Comparison of ENCODE assay signal across 14 mouse cellular contexts in the genomic region with DNA sequence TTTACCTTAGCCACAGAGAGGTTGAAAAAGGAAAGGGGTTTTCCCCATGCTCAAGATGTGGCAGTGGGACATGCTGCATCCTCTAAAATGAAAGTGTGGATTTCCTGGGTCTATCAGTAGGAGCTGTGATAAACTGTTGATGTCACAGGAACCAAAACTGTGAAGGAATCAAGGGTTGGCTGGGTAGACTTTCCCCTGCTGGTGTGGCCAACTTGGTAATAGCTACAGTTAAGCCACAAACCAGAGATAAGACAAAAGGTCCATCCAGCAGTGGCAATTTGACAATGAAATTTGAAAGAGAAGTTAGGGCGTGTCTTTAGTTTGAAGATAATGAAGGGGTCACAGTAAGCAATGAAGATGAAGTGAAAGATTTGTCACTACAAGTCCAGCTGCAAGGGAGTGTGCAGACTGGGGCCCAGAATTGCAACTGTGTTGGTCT. TPM values are rescaled to one million over a fixed set of nuclear protein-coding genes. Genes with fewer than 3 reads are reported as not detected.
DNase-seq lines count a peak whose midpoint lies in the region; ATAC-seq and TF ChIP-seq lines count a peak whose summit lies in the region.
"Had no signal": no experiment of that assay in that cellular context is flagged by ENCODE, and none has a peak within 500 bp of the region (broad histone marks: within the 10 kb centered on the region; RNA-seq: fewer than 3 reads in every experiment).

No protein-coding gene starts in this region.

- intact Hi-C loops in gastrocnemius, adult 2 months (cut with DNase I): no loop called here
- intact Hi-C loops in gastrocnemius, postnatal 36 days (cut with DNase I): no loop called here

- no peaks in the 10 kb centered on the region for H3K36me3 ChIP-seq in liver, embryonic 13.5 days

- DNase-seq in gastrocnemius, adult 2 months: no peak
- DNase-seq in gastrocnemius, postnatal 36 days: no peak
- DNase-seq in liver, embryonic 13.5 days: no peak
- DNase-seq in natural killer cell, adult 2 months (ENCODE audit: low spot score in 2 of 2): peak; percentile 18 to 50
- DNase-seq in frontal cortex, adult 2 months (ENCODE audit: extremely low spot score in 1 of 2, low spot score in 1 of 2): no peak
- no peak for DNase-seq in lung, adult 18-20 months
- DNase-seq in heart, adult 8-10 months (ENCODE audit: low spot score): no peak
- DNase-seq: cerebellum, adult 18-20 months; gastrocnemius, postnatal 25 days; midbrain, embryonic 14.5 days; right cerebral cortex, postnatal 4 days had no signal

- H3K4me1 ChIP-seq in liver, embryonic 13.5 days (replicated peaks): peaks cover 24% of the 10 kb centered on the region

- no peaks in the 10 kb centered on the region for H3K27me3 ChIP-seq in liver, embryonic 13.5 days

- no peak overlapping the region for H3K4me2 ChIP-seq in liver, embryonic 13.5 days

- WGBS in liver, embryonic 13.5 days (ENCODE audit: insufficient replicate concordance): 7% methylated on average over 1 of the region's 1 CpGs

- H3K27ac ChIP-seq in gastrocnemius, adult 2 months: peak overlapping the region; percentile 56; the same call in 1 of the 2 replicates
- H3K27ac ChIP-seq in liver, embryonic 13.5 days: peak overlapping the region; percentile 7; the same call in 1 of the 2 replicates

- peak; percentile 75 for ATAC-seq in activated CD4-positive, CD25-positive, alpha-beta regulatory T cell, adult 4 months
- ATAC-seq in liver, embryonic 13.5 days (ENCODE audit: low read depth): peak; percentile 61
- ATAC-seq: forebrain, embryonic 16.5 days; hindbrain, embryonic 16.5 days had no signal

- H3K9me3 ChIP-seq in liver, embryonic 13.5 days (replicated peaks): no peaks in the 10 kb centered on the region

- no peak for TF ChIP-seq CTCF in gastrocnemius, adult 2 months (IDR thresholded peaks at IDR 0.05)

- no peak overlapping the region for H3K9ac ChIP-seq in liver, embryonic 13.5 days

- H3K4me3 ChIP-seq in gastrocnemius, adult 2 months: no peak overlapping the region
- H3K4me3 ChIP-seq in liver, embryonic 13.5 days (replicated peaks): no peak overlapping the region

RNA-seq across cellular contexts. Expression of a gene that starts 25.9 kb away (rescaled TPM):
- under 1 TPM; 0.20 to 0.48 TPM for total RNA-seq in gastrocnemius, adult 2 months (2021)
- under 1 TPM; 0.39 to 0.48 TPM for total RNA-seq in gastrocnemius, postnatal 36 days (2021)
- 1 to 10 TPM in 1 of 2 experiments, under 1 TPM in 1; 0.64 to 1.6 TPM for polyA plus RNA-seq in activated CD4-positive, CD25-positive, alpha-beta regulatory T cell, adult 4 months (2017; shearing (Covaris generic))
- polyA plus RNA-seq in liver, embryonic 13.5 days (2015; fragmentation: Nextera tagmentation; extraction: Ambion mirVana): 0.41 and 0.44 TPM in 2 replicates
- polyA plus RNA-seq in frontal cortex, adult 2 months (2012; rRNA removed): 26.1 and 29.3 TPM in 2 replicates
- under 1 TPM; 0.23 to 0.78 (median 0.53) TPM for total RNA-seq in heart, adult 8-10 months (2022)

Comparison
In these comparisons a context has a peak if more than half of its experiments do, and no peak if none do; other contexts are left out.
1. DNase-seq: peak in natural killer cell, adult 2 months (2 of 2); none in gastrocnemius, adult 2 months (single experiment), gastrocnemius, postnatal 36 days (0 of 2), liver, embryonic 13.5 days (single experiment), frontal cortex, adult 2 months (0 of 2), lung, adult 18-20 months (0 of 2) and heart, adult 8-10 months (single experiment).